Mouse (Mus musculus): Measurements from ENCODE around the gene Dnttip2. TPM values are rescaled to one million over a fixed set of nuclear protein-coding genes. Genes with fewer than 3 reads are reported as not detected.
A peak's percentile ranks its signal among the peaks of the same experiment; 100 is the strongest.
"Not testable (repeated sequence)": the region's sequence is repeated elsewhere in the genome, so short reads cannot be mapped to it uniquely, and the experiment has no call there.

Gene Dnttip2
- polyA plus RNA-seq, 1 experiment: 18.7 TPM

DNA sequence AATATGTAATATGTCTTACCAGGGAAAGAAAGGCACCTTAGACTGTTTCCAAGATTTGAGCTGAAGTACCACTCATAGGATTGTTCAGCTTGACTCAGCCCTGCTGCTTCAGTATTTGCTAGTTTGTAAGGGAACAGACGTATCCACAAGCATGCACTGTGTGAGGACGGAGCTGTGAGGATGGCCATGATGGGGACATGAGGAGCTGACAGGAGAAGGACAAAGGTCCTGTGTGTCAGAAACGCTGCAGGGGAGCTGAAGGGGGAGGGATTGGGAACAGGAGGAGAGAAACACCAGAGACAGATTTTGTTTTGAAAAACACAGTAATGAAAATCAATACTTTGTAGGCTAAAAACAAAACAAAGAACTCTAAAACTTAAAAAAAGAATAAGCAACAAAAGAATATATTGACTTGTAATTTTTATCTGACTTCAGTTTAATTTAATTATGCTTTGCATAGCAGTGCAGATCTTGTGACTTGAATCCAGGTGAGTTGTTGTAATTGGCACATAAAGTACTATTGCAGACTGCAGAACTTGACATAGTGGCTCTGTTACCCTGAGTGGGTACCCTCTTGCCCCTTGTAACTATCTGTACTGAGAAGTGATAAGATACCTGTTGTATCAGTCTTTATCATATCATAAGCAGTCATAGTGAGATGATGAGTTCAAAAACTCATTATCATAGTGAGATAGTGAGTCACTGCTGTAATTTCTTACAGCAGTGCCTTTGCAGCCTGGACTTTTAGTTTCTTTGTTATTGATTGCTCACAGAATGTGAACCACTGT is 21.5 kb upstream of the Dnttip2 start:
- Histone ChIP-seq H3K79me3 (ENCODE audit: low read depth) (peaks cover 77% of the 10 kb centered on the region), H3K27me3 (ENCODE audit: control insufficient read depth, insufficient read depth, insufficient read length) (no peaks in the 10 kb centered on the region), H3K4me3 (ENCODE audit: insufficient read depth, poor library complexity, severe bottlenecking) (no peak overlapping the region), H3K36me3 (ENCODE audit: control insufficient read depth, insufficient read depth) (peaks cover 24% of the 10 kb centered on the region), H3ac (ENCODE audit: control insufficient read depth, insufficient read length, low read depth) (no peak overlapping the region), H3K79me2 (ENCODE audit: control insufficient read depth, insufficient read depth) (peaks cover 91% of the 10 kb centered on the region)
- TF ChIP-seq FOSL1 (IDR thresholded peaks at IDR 0.05; ENCODE audit: insufficient read depth, low read length, poor library complexity, severe bottlenecking) (no peak), MYOG (IDR thresholded peaks at IDR 0.05; ENCODE audit: control insufficient read depth, extremely low read depth, insufficient read length) (no peak), MAX (IDR thresholded peaks at IDR 0.05) (no peak), CTCF (IDR thresholded peaks at IDR 0.05; ENCODE audit: control insufficient read depth, insufficient read depth, insufficient read length) (no peak), CEBPB (IDR thresholded peaks at IDR 0.05; ENCODE audit: low read depth) (no peak), USF1 (IDR thresholded peaks at IDR 0.05; ENCODE audit: low read depth) (no peak), MYOD1 (IDR thresholded peaks at IDR 0.05; ENCODE audit: control insufficient read depth, insufficient read length, low read depth) (no peak)

DNA sequence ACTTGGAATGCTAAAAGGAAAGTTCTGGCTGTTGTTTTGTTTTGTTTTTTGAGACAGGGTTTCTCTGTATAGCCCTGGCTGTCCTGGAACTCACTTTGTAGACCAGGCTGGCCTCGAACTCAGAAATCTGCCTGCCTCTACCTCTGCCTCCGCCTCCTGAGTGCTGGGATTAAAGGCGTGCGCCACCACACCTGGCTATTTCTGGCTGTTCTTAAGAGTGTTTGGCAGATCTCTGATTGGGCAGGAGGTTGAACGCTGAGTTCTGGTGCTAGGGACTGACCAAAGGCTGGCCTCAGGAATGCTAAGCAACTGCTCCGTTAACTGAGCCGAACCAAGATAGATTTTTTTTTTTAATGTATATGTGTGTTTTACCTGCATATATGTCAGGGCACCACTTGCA is 20.1 kb upstream of the Dnttip2 start:
- H3K27me3 ChIP-seq (ENCODE audit: control insufficient read depth, insufficient read depth, insufficient read length); H3ac ChIP-seq (ENCODE audit: control insufficient read depth, insufficient read length, low read depth); H3K4me3 ChIP-seq (ENCODE audit: insufficient read depth, poor library complexity, severe bottlenecking): not testable (repeated sequence)
- Histone ChIP-seq H3K79me3 (ENCODE audit: low read depth) (peaks cover 63% of the 10 kb centered on the region), H3K36me3 (ENCODE audit: control insufficient read depth, insufficient read depth) (peaks cover 38% of the 10 kb centered on the region), H3K79me2 (ENCODE audit: control insufficient read depth, insufficient read depth) (peaks cover 85% of the 10 kb centered on the region)

DNA sequence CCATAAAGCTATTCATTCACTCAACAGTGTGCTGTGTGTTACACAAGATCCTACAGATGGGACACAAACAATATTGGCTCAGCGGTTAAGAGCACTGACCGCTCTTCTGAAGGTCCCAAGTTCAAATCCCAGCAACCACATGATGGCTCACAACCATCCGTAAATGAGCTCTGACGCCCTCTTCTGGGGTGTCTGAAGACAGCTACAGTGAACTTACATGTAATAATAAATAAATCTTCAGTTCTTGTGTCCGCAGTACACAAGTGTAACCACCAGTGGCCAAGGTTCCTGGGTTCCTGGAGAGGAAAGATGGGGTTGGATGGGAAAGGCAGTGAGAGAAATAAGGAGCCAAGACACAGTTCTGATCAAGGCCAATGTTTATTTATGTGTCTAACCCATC is 4.2 kb upstream of the Dnttip2 start:
- H3K79me2 ChIP-seq (ENCODE audit: control insufficient read depth, insufficient read depth): peaks cover 9% of the 10 kb centered on the region
- peaks cover 5% of the 10 kb centered on the region for H3K79me3 ChIP-seq (ENCODE audit: low read depth)
- H3K4me3 ChIP-seq (ENCODE audit: insufficient read depth, poor library complexity, severe bottlenecking): no peak overlapping the region
- peaks cover 44% of the 10 kb centered on the region for H3K36me3 ChIP-seq (ENCODE audit: control insufficient read depth, insufficient read depth)
- H3ac ChIP-seq (ENCODE audit: control insufficient read depth, insufficient read length, low read depth): no peak overlapping the region
- H3K27me3 ChIP-seq (ENCODE audit: control insufficient read depth, insufficient read depth, insufficient read length): no peaks in the 10 kb centered on the region
- no peak for TF ChIP-seq MYOG (IDR thresholded peaks at IDR 0.05; ENCODE audit: control insufficient read depth, extremely low read depth, insufficient read length)
- no peak for TF ChIP-seq USF1 (IDR thresholded peaks at IDR 0.05; ENCODE audit: low read depth)

DNA sequence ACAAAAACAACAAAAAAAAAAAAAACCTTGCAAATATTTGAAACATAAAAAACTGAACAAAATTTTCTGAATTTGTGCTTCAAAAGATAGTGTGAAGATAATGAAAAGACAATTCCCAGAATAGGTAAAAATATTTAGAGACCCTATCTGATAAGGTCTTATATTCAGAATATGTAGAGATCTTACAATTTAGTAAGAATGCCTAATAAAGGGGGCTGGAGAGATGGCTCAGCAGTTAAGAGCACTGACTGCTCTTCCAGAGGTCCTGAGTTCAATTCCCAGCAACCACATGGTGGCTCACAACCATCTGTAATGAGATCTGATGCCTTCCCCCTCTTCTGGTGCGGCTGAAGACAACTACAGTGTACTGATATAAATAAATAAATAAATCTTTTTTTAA is 1.6 kb upstream of the Dnttip2 start:
- Histone ChIP-seq H3K36me3 (ENCODE audit: control insufficient read depth, insufficient read depth) (peaks cover 43% of the 10 kb centered on the region), H3K79me3 (ENCODE audit: low read depth) (peaks cover 30% of the 10 kb centered on the region), H3K79me2 (ENCODE audit: control insufficient read depth, insufficient read depth) (peaks cover 35% of the 10 kb centered on the region)
- not testable (repeated sequence) for H3K27me3 ChIP-seq (ENCODE audit: control insufficient read depth, insufficient read depth, insufficient read length); H3K4me3 ChIP-seq (ENCODE audit: insufficient read depth, poor library complexity, severe bottlenecking); H3ac ChIP-seq (ENCODE audit: control insufficient read depth, insufficient read length, low read depth)

DNA sequence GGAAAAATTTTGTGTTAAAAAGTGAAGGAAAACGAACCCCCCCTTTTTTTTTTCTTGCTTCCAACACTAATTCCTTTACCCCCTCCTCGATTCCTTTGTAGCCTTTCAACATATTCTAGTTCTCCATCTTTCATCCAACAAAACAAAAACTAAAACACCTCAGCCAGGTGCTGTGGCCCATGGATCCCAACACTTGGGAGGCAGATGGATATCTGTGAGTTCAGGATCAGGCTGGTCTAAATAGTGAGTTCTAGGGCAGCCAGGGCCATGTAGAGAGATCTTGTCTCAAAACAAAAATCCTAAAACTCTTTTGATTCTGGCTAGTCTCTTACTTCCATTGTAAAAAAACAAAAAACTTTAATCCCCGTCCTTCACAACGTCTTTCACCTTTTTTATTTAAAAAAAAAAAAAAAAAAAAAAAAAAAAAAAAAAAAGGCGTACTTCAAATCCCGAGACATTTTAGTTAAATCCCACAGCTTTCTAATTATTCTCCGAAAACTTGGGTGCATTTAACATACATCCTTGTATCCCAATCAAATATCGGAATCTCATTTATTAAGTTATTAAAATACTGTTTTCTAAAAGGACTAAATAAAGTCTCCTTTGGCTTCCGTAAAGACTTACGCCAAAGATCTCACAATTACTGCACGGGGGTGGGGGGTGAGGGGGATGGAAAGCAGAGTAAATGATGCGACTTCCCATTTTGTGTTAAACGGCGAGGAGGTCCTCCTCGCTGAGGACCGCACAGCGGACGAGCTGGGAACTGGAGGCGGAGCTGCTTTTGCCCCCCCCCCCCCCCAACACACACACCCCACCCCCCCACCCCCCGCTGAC is 564 bp upstream of the Dnttip2 start:
- H3K79me2 ChIP-seq (ENCODE audit: control insufficient read depth, insufficient read depth): peaks cover 46% of the 10 kb centered on the region
- no peak for TF ChIP-seq CEBPB (IDR thresholded peaks at IDR 0.05; ENCODE audit: low read depth)
- no peak for TF ChIP-seq MAX (IDR thresholded peaks at IDR 0.05)
- no peak for TF ChIP-seq FOSL1 (IDR thresholded peaks at IDR 0.05; ENCODE audit: insufficient read depth, low read length, poor library complexity, severe bottlenecking)
- no peak for TF ChIP-seq USF1 (IDR thresholded peaks at IDR 0.05; ENCODE audit: low read depth)
- TF ChIP-seq MYOG (IDR thresholded peaks at IDR 0.05; ENCODE audit: control insufficient read depth, extremely low read depth, insufficient read length): no peak
- no peak for TF ChIP-seq MYOD1 (IDR thresholded peaks at IDR 0.05; ENCODE audit: control insufficient read depth, insufficient read length, low read depth)
- no peak for TF ChIP-seq CTCF (IDR thresholded peaks at IDR 0.05; ENCODE audit: control insufficient read depth, insufficient read depth, insufficient read length)
- H3K4me3 ChIP-seq (ENCODE audit: insufficient read depth, poor library complexity, severe bottlenecking): peak overlapping the region; percentile 28
- H3K79me3 ChIP-seq (ENCODE audit: low read depth): peaks cover 38% of the 10 kb centered on the region
- peaks cover 47% of the 10 kb centered on the region for H3K36me3 ChIP-seq (ENCODE audit: control insufficient read depth, insufficient read depth)
- no peaks in the 10 kb centered on the region for H3K27me3 ChIP-seq (ENCODE audit: control insufficient read depth, insufficient read depth, insufficient read length)
- H3ac ChIP-seq (ENCODE audit: control insufficient read depth, insufficient read length, low read depth): no peak overlapping the region

DNA sequence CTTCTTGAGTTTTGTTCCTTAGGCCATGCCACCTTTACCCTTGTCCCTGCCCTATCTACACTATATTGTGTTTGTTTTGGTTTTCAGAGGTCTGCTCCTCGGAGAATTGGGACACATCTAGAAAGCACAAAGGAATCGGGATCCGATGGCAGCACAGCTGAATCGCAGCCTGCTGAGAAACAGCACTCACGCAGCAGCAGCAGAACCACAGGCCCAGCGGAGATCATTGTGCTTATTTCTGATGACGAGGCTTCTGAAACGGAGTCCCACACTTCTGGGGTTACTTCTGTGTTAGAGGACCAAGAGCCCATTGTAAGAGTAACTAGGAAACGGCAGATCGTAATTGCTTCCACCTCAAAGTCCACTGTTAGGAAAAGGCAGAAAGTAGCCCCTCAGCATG is 923 bp downstream of the Dnttip2 start:
- H3ac ChIP-seq (ENCODE audit: control insufficient read depth, insufficient read length, low read depth): peak overlapping the region; percentile 34
- no peaks in the 10 kb centered on the region for H3K27me3 ChIP-seq (ENCODE audit: control insufficient read depth, insufficient read depth, insufficient read length)
- peaks cover 40% of the 10 kb centered on the region for H3K79me3 ChIP-seq (ENCODE audit: low read depth)
- TF ChIP-seq USF1 (IDR thresholded peaks at IDR 0.05; ENCODE audit: low read depth) (no peak), MYOG (IDR thresholded peaks at IDR 0.05; ENCODE audit: control insufficient read depth, extremely low read depth, insufficient read length) (no peak), CEBPB (IDR thresholded peaks at IDR 0.05; ENCODE audit: low read depth) (no peak), FOSL1 (IDR thresholded peaks at IDR 0.05; ENCODE audit: insufficient read depth, low read length, poor library complexity, severe bottlenecking) (no peak), MYOD1 (IDR thresholded peaks at IDR 0.05; ENCODE audit: control insufficient read depth, insufficient read length, low read depth) (no peak), CTCF (IDR thresholded peaks at IDR 0.05; ENCODE audit: control insufficient read depth, insufficient read depth, insufficient read length) (no peak), MAX (IDR thresholded peaks at IDR 0.05) (no peak)
- peaks cover 47% of the 10 kb centered on the region for H3K79me2 ChIP-seq (ENCODE audit: control insufficient read depth, insufficient read depth)
- H3K4me3 ChIP-seq (ENCODE audit: insufficient read depth, poor library complexity, severe bottlenecking): peak overlapping the region; percentile 100
- peaks cover 50% of the 10 kb centered on the region for H3K36me3 ChIP-seq (ENCODE audit: control insufficient read depth, insufficient read depth)
